Mouse (Mus musculus) lung, adult 2 months (tissue): ENCODE measurements around the gene Aloxe3.

Experiments
- CTCF ChIP-seq: fragments of 200-500 bp; IDR thresholded peaks from 2 replicates; pipeline ENCODE4 v1.5.1; 2011; ENCODE audit warnings: mild to moderate bottlenecking, low read length, control low read depth; ENCODE audit not compliant: insufficient read depth
- POLR2A ChIP-seq: fragments of 200-500 bp; IDR thresholded peaks from 2 replicates; pipeline ENCODE4 v1.6.1; 2011; ENCODE audit warnings: low read depth, mild to moderate bottlenecking, control low read depth, low read length, borderline replicate concordance; ENCODE audit errors: extremely low read depth

DNA sequence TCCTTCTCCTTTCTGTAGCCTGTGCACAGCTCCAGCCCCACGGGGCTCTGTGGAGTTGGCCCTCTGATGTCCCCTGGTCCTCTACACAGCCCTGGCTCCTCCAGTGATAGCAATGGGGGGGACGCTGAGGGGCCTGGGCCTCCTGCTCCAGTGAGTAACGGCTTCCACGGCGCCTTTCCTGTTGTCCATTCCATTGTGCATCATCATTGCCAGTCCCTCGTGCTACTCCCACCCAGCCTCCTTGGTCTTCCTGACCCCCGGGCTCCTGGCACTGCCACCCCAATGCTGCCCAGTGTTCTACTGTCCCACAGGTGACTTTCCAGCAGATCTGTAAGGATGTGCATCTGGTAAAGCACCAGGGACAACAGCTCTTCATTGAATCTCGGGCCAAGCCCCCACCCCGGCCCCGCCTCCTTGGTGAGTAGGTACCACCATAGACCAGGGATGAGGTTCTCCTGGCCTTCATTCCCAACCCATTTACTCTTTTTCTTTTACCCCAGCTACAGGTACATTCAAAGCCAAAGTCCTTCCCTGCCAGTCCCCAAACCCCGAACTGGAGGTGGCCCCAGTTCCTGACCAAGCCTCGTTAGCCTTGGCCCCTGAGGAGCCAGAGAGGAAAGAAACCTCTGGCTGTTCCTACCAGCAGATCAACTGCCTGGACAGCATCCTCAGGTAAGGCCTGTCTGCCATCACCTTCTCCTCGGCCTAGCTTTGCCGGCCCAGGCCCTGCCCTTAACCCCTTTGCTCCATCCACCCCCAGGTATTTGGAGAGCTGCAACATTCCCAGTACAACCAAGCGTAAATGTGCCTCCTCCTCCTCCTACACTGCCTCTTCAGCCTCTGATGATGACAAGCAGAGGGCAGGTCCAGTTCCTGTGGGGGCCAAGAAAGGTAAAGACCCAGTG is 21.9 kb upstream of the Aloxe3 start:
- TF ChIP-seq CTCF (no peak), POLR2A (no peak)
